Mouse (Mus musculus) gastrocnemius, postnatal 36 days (tissue): ENCODE measurements around the gene Lhcgr. TPM values are rescaled to one million over a fixed set of nuclear protein-coding genes. Genes with fewer than 3 reads are reported as not detected.

Source experiments
- DNase-seq, 2 experiments: peaks; one replicate each; pipeline ENCODE4 v3.0.0; 2022
- intact Hi-C: fragments of 180-260 bp; cut with DNase I; formaldehyde crosslinking; loops from one replicate; pipeline ENCODE4 v1.15.1; 2025
- total RNA-seq, 2 experiments: library from RNA; stranded (reverse); gene quantifications; 2 replicates each; pipeline ENCODE4 v1.2.3; 2021

Gene Lhcgr
- total RNA-seq, 2 experiments from 2014 or later, result not detected

GRCm38 (mm10) chr17:88749646-88750045, 42.1 kb downstream of the Lhcgr start:
- intact Hi-C loops, result loop anchor here (5.0 kb wide), 1 partner anchor 97 kb away; no protein-coding TSS in a partner anchor
- no peak for DNase-seq

- DNase-seq, result no peak
- intact Hi-C loops, result no loop called here
These were observed 85.5 kb downstream of the Lhcgr start for GRCm38 (mm10) chr17:88706231-88706649.

GRCm38 (mm10) chr17:88703112-88703511, 88.7 kb downstream of the Lhcgr start:
- intact Hi-C loops, result no loop called here
- DNase-seq, result no peak

DNA sequence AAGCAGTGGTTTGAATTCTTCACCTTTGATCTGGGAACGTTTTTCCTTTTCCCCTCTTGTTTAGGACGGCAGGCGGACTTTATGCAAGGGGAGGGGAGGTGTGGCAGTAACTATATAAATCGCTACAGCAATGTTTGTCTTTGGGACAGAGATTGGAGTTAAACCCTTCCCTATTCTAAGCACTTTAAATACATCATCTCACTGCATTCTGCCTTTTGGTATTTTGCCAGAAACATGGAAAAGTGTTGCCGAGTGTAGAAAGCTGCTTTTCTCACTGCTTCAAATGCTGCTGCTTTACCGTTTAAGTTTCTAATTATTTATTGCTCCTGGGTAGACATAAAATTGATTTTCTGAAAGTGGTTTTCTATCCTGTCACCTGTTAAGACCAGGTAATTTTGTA, 89.4 kb downstream of the Lhcgr start:
- intact Hi-C loops, result no loop called here

DNA sequence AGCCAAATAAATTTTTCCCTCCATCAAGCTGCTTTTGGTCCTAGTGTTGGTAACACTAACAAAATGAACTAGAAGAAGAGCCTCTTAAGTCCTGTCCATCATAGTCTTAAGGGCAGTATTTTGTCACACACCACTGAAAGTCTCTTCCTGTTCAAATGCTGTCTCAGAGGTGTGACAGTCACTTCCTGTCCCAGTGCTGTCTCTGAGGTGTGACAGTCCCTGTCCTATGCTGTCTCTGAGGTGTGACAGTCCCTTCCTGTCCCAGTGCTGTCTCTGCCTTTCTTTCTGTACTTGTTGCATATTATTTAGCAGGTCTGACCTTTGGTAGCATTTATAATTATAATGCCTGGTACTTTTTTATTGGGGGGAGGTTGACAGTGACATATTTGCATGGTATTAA, 90.9 kb downstream of the Lhcgr start:
- intact Hi-C loops, result no loop called here
- no peak for DNase-seq

More for the DNA sequence above, 89.4 kb downstream of the Lhcgr start:
- DNase-seq, result no peak

DNA sequence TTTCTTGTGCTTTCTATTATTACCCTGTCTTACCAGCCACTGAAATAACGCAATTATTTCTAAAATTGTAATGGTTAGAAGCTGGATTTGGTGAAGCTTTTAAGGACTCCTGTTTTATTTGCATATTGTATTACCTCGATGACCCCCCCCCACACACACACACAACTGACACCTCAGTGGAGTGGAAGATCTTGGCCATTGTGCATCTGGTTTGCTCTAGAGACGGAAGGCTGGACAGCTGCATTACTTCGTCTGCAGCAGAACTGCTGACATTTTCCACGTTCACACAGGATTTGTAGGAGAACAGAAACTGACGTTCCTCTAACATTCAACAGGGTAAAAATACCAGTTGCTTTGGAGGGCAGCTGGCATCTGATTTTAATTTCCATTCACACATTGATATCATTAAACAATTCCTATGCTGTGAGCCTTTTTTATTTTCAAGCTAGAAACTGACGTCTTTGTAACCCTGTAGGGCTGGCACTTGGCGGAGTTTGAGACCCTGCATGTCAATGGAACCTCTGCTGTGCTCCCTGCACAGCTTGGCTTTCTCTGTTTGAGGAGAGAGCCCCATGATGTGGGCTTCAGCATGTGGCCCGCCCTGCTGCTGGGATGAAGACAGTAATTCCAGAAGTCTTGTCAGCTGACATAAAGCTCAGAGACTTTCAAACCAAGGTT, 95.0 kb downstream of the Lhcgr start:
- no peak for DNase-seq
- intact Hi-C loops, result no loop called here

DNA sequence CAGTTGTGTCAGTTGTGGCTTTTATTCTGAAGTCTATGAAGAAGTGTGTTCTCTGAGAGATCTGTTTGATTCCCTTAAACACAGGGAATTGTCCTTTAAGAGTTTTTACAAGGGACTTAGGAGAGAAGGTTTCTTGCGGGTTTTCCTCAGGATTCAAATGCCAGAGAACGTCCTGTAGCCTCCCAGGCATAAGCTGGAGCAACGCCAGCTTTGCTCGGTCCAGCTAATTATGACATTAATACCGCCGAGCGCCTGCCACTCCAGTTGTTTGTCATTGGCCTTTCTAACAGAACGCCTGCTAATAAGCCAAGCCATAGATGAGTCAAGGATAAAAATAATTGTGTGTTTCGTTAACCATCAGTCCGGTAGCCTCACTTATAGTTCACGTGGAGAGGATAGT, 103.6 kb downstream of the Lhcgr start:
- no peak for DNase-seq
- intact Hi-C loops, result no loop called here

GRCm38 (mm10) chr17:88675310-88676309, 116.2 kb downstream of the Lhcgr start:
- DNase-seq, result no peak
- intact Hi-C loops, result no loop called here

- DNase-seq, result no peak
- intact Hi-C loops, result no loop called here
These were observed 121.0 kb downstream of the Lhcgr start for GRCm38 (mm10) chr17:88670800-88671199.

GRCm38 (mm10) chr17:88669921-88670320, 121.9 kb downstream of the Lhcgr start:
- intact Hi-C loops, result no loop called here
- no peak for DNase-seq

DNA sequence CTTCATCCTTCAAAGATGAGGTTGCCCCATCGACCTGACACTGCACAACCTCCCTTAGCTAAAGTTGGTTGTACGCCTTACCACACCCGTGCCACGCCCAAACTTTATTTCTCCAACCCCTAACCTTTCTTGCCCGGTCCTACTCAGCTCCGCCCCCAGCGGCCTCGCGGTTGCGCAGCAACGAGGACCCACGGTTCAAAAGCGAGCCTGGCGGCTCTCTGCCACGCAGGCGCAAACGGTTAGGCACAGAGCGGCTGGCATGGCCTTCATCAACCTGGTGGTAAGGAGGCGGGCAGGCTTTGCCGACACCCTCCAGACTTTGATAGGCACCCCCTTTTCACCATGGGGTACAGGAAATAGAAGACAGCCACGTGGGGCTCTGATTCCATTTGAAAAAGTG, 123.3 kb downstream of the Lhcgr start, which contains the start of gene Gtf2a1l:
TSS of gene Gtf2a1l (plus strand) at position 209 of the 400 bp plus-strand sequence.
- intact Hi-C loops, result no loop called here
- no peak for DNase-seq

Other genes with a start within 250 kb of the Lhcgr start
- gene Ston1, start 194.3 kb downstream of the Lhcgr start, total RNA-seq, result 1 to 10 TPM; 6.0 to 6.1 TPM
- not detected for gene Gtf2a1l, start 123.3 kb downstream of the Lhcgr start, total RNA-seq